Mouse (Mus musculus) left cerebral cortex, adult 8-10 months (tissue): Measurements from ENCODE around the gene 1700113H08Rik. TPM values are rescaled to one million over a fixed set of nuclear protein-coding genes. Genes with fewer than 3 reads are reported as not detected.
A peak's percentile ranks its signal among the peaks of the same experiment; 100 is the strongest.

Source experiments
- DNase-seq, 2 experiments: peaks; one replicate each; pipeline ENCODE4 v3.0.0; 2022; ENCODE audit warnings: low spot score in 2 of 2
- total RNA-seq, 4 experiments: library from RNA; stranded (reverse); gene quantifications; 2 replicates each; pipeline ENCODE4 v1.2.4; 2022

1700113H08Rik gene
- total RNA-seq, 4 experiments from 2014 or later: not detected

DNA sequence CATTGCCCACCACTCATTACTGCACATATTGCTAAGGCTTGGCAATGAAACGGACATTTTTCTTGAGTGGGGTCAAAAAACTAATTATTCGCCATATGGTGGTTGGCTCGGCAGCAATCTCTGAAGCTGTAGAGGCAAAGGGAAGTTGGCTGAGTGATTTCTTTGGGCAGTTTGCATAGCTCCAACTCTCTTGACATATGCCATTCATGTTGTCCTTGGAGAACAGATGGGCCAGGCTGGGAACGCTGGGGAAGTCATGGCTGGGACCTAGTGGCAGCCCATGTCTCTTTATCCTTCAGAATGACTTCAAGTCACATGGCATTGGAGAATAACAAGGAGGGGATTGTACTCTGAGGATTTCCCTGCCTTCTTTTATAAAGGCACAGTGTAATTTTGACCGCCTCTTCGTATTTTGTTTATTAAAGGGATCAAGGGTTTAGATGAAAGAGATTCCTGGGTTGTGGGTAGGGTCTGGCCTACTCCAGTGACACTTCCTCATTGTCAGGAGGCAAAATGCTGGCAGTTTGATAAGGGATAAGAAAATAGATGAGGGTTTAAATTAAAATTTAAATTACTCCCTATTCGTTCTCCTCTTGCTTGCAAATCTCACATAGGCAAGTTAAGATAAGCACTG, 138.4 kb downstream of the 1700113H08Rik start:
- no peak for DNase-seq

DNA sequence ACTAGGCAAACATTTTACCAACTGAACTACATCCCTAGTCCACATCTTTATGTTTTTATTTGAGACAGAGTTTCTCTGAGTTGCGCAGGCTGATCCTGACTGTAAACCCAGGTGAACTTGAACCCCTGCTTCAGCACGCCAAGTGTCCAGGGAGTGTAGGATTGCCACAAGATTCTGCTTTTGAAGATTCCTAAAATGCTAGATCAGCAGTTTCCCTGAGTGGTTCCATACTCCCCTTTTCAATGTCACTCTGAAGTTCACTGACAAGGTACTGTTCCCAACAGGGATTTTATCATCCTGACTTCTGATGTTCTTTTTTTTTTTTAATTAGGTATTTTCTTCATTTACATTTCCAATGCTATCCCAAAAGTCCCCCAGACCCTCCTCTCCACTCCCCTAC, 140.9 kb downstream of the 1700113H08Rik start:
- no peak for DNase-seq

DNA sequence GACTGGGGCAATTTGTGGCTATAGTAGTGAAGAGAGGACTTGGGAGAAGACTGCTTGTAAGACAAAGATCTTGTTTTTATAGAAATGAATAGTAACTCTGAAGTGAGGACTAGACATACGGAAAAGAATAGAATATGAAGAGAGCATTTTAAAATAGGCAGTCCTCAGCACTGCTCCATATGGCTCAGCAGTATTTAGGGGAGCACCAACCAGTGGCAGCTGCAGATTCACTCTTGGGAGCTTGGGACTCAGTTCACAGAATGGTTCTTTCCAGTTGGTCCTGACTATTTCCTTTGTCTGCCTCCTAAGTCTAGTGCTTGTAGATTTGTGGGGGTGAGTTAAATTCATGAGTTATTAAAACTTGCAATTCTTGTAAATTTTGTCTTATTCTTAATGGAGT, 151.6 kb downstream of the 1700113H08Rik start:
- peak in 1 of 2 experiments; percentile 22 for DNase-seq

GRCm38 (mm10) chr10:87211046-87211445, 153.2 kb downstream of the 1700113H08Rik start:
- DNase-seq: no peak

DNA sequence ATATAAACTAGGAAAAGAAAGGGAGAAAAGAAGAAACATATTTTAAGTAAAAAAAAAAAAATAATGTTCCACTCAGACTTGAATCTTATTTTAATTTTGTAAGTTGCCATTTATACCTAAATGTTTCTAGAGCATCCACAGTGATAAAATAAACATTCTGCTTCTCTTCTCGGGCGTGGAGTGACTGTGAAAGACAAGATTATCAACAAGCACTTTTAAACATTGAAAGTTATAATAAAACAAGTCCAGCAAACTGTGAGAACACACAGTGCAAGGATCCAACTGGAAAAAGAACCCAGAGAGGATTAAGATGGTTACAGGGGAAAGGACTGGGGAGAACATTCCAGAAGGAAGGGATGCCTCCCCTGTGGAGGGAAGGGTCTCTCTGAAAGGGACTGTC, 155.0 kb downstream of the 1700113H08Rik start:
- no peak for DNase-seq

GRCm38 (mm10) chr10:87230071-87230910, 172.4 kb downstream of the 1700113H08Rik start:
- no peak for DNase-seq

DNA sequence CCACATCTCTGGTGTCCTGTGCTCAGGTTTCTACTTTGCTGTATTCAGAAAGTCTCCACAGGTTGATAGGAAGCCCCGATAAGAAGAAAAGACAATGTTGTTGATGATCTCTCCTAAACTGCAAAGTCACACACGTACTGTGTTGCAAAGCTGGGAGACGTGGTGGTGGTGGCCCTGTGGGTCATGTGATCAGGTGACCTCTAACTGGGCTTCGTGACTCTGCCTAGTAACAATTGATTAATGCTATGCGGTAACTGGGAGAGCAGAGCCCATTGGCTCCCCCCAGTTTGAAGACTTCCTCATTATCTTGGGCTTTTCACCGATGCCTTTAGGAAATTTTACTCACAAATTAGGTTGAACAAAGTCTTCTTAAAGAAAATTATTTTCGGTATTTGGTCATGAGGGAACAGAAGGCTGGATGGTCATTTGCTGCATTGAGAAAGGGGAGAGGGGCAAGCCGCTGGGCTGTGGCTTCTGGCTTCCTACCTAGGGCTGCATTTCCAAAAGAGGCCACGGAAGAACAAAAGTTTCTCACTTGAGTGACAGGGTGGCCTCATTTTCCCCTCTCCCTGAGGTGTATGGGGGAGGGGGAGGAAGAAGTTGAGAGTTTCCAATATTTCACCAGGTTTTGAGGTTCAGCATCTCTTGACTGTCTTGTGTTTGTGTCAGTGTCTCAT, 181.6 kb downstream of the 1700113H08Rik start:
- DNase-seq: no peak

GRCm38 (mm10) chr10:87271724-87272123, 213.9 kb downstream of the 1700113H08Rik start:
- DNase-seq: no peak

GRCm38 (mm10) chr10:87272133-87272622, 214.3 kb downstream of the 1700113H08Rik start:
- no peak for DNase-seq

DNA sequence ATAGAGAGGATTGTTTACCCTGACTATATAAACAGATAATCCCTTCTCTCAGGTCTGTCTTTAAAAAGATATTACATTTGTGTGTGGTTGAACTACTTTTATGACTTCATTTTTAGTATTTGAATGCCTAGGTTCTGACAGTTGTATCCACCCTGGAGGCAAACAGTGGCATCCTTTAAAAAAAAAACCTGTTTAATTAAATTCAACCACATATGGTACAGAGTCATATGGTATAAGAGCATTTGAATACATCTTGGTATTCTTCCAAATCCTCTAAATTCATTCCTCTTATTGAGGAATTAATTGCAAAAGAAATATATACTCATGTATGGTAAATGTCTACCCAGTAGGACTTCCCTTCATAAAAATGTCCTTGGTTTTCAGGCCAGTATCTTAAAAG, 217.2 kb downstream of the 1700113H08Rik start:
- no peak for DNase-seq

Other genes with a start within 250 kb of the 1700113H08Rik start
- under 1 TPM; 0.38 to 0.59 (median 0.47) TPM for gene Stab2, start 50.0 kb upstream of the 1700113H08Rik start, total RNA-seq